Mouse (Mus musculus): ENCODE results near the gene Fermt1.

The Fermt1 gene

DNA sequence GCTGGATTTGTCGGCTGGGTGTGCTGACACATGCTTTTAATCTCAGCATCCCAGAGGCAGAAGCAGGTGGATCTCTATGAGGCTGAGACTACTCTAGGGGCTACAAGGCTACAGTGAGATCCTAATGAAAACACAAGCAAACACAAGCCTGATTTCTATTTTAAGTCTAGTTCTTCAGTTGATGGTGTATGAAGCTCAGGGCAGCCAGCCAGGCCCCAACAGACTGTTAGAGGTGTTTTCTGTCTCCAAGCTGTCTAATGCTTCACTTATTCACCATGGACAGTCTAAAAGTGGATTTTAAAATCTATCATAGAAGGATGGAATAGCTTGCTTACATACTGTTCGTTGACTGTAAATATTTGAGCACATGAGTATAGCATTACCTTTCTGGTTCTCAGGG is 84.2 kb downstream of the Fermt1 start:
- DNase-seq (ENCODE audit: low spot score): no peak

- no peak for DNase-seq (ENCODE audit: low spot score)
Observed at GRCm38 (mm10) chr2:132860435-132860834, 85.3 kb downstream of the Fermt1 start.

- DNase-seq (ENCODE audit: low spot score): no peak
Observed at GRCm38 (mm10) chr2:132856333-132856732, 89.4 kb downstream of the Fermt1 start.

Data from layer of hippocampus, adult 9-10 months (tissue).